In the genomic region with DNA sequence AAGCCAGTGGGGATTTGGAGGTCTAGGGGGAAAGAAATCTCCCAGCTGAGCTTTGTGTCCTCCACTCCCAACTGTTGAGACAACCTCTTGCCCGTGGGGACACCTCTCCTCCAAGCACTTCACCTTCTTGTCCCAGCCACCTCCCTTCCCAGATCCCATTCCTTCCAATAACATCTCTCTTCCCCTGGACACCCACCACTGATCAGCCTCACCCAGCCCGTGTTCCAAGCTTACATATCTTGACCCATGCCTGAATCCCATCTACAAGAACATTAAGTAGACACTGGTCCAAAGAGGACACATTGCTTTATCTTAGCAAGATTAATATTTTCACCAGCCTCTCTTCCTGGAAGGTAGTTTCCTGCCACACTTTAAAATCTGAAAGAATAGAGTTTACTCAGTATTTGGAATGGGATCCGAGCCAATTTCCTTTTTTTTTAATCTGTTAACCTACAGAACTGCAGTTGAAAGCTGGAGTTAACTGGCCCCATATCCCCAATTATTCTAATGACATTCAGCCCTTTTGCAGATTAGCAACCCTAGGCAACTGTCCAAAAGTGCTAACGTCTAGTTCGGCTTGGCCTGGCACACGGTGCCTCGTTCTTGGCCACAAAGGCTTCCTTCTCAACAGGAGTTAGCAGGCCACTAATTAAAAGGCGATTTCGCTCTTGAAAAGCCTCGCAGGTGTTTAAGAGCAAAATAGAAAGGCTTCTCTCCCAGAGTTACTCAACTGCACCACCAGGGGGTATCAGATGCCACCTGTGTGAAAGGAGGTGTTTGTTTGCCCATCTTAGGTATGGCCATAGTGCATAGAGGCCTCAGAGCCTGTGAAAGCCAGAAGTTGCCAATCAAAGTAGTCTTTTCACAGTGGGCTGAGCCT, we compare ENCODE assay signal across 10 mouse cellular contexts. TPM values are rescaled to one million over a fixed set of nuclear protein-coding genes. Genes with fewer than 3 reads are reported as not detected.
DNase-seq lines count a peak whose midpoint lies in the region; ATAC-seq and TF ChIP-seq lines count a peak whose summit lies in the region.
"Had no signal": no experiment of that assay in that cellular context is flagged by ENCODE, and none has a peak within 500 bp of the region (broad histone marks: within the 10 kb centered on the region; RNA-seq: fewer than 3 reads in every experiment).

No protein-coding gene starts in this region.

- TF ChIP-seq CTCF in brain, embryonic 14.5 days (IDR thresholded peaks at IDR 0.05; ENCODE audit: borderline replicate concordance, extremely low read depth, insufficient read depth, insufficient read length) = peak; percentile 45; the same call in 1 of the 2 replicates

- H3K27ac ChIP-seq in forebrain, embryonic 14.5 days (ENCODE audit: low read depth, low read length) = no peak overlapping the region
- H3K27ac ChIP-seq: embryonic facial prominence, embryonic 13.5 days; liver, embryonic 15.5 days had no signal

- TF ChIP-seq POLR2A in brain, embryonic 14.5 days (IDR thresholded peaks at IDR 0.05; ENCODE audit: borderline replicate concordance, extremely low read depth, insufficient read depth, insufficient read length, poor library complexity, severe bottlenecking) = no peak

- H3K36me3 ChIP-seq in forebrain, embryonic 14.5 days (ENCODE audit: control insufficient read depth, insufficient read depth, low read length) = no peaks in the 10 kb centered on the region
- H3K36me3 ChIP-seq: embryonic facial prominence, embryonic 13.5 days; liver, embryonic 15.5 days had no signal

- WGBS in forebrain, embryonic 14.5 days = 6% methylated on average over 10 of the region's 10 CpGs

- no peaks in the 10 kb centered on the region for H3K9me3 ChIP-seq in forebrain, embryonic 14.5 days (replicated peaks; ENCODE audit: control insufficient read depth, low read length)
- H3K9me3 ChIP-seq: embryonic facial prominence, embryonic 13.5 days; liver, embryonic 15.5 days had no signal

- peak; percentile 45 for DNase-seq in right cerebral cortex, adult 18-20 months
- DNase-seq in right cerebral cortex, postnatal 36 days (ENCODE audit: low spot score in 2 of 2) = no peak
- peak; percentile 97 for DNase-seq in brain, embryonic 14.5 days (ENCODE audit: low read depth)
- peak; percentile 95 for DNase-seq in forebrain, embryonic 14.5 days (ENCODE audit: low spot score)
- peak; percentile 45 to 60 for DNase-seq in lung, adult 18-20 months
- DNase-seq in spleen, adult 18-20 months = peak; percentile 25 to 51
- DNase-seq in ovary, postnatal 36 days (ENCODE audit: low spot score) = no peak
- no peak for DNase-seq in urinary bladder, postnatal 25 days (ENCODE audit: low spot score)

- no peaks in the 10 kb centered on the region for H3K27me3 ChIP-seq in forebrain, embryonic 14.5 days (replicated peaks; ENCODE audit: control insufficient read depth, insufficient read depth, low read length)
- H3K27me3 ChIP-seq: embryonic facial prominence, embryonic 13.5 days had no signal

- no peak overlapping the region for H3K9ac ChIP-seq in forebrain, embryonic 14.5 days (ENCODE audit: low read length)
- H3K9ac ChIP-seq: embryonic facial prominence, embryonic 13.5 days; liver, embryonic 15.5 days had no signal

- peaks cover 38% of the 10 kb centered on the region for H3K4me1 ChIP-seq in forebrain, embryonic 14.5 days (ENCODE audit: control insufficient read depth, insufficient read depth, low read length)

- 0 out of 2 replicates have a peak overlapping the region, but pooled peaks have one; percentile 6 for H3K4me2 ChIP-seq in forebrain, embryonic 14.5 days (ENCODE audit: low read length)
- H3K4me2 ChIP-seq: embryonic facial prominence, embryonic 13.5 days; liver, embryonic 15.5 days had no signal

- peak; percentile 72 for ATAC-seq in forebrain, embryonic 14.5 days

- no peak overlapping the region for H3K4me3 ChIP-seq in forebrain, embryonic 14.5 days (ENCODE audit: low read depth, low read length)
- H3K4me3 ChIP-seq: embryonic facial prominence, embryonic 13.5 days; liver, embryonic 15.5 days had no signal

RNA-seq across cellular contexts. Expression of a gene that starts 26.6 kb away (rescaled TPM):
- polyA plus RNA-seq in brain, embryonic 14.5 days (2012; rRNA removed) = 8.9 and 14.8 TPM in 2 replicates
- polyA plus RNA-seq in forebrain, embryonic 14.5 days (2014; fragmentation: Nextera tagmentation; extraction: Ambion mirVana) = 8.6 and 10.2 TPM in 2 replicates

Comparison
In these comparisons a context has a peak if more than half of its experiments do, and no peak if none do; other contexts are left out.
1. DNase-seq: peak in right cerebral cortex, adult 18-20 months (single experiment), brain, embryonic 14.5 days (single experiment), forebrain, embryonic 14.5 days (single experiment), lung, adult 18-20 months (2 of 2) and spleen, adult 18-20 months (2 of 2); none in right cerebral cortex, postnatal 36 days (0 of 2), ovary, postnatal 36 days (single experiment) and urinary bladder, postnatal 25 days (single experiment).